Mouse (Mus musculus) WW6 (cell line): ENCODE data around the gene Palld.

Experiments used
- DNase-seq: peaks from one replicate; pipeline ENCODE4 v3.0.0-alpha.2; 2013; ENCODE audit warnings: low read depth, low spot score

Palld gene

DNA sequence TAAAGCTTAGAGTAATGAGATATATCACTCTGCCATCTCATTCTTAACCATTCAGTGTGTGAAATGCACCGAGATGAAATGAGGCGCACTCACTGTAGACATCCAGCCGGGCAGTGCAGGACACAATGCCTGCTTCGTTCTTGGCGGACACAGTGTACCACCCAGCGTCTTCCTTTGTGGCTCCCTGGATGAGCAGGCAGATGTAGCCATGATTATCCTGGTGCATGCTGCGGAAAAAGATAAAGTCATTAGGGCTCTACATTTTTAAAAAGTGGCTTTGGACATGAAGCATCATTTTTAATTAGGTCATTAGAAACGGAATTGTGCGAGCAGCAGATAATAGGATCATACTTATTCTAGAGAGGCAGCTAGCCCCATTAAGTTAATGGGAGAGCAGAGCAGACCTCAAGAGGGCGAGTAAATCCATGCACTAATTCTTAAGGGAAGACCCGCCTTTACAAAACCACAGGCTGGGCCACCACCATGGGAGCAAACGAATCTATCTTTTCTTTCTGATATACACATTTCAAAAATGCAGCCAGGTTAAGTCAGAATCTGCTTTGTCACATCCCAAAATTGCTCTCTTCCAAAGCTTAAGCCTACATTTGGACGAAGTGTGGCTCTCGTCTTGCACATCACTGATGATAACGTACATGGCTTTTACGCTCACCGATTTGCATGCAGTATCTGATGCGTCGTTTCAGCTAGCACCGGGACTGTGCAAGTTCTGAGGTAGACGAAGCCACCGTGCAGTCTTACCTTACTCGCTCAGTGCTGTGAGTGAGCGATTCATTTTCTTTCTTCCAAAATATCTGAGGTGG lies 387.2 kb downstream of the Palld start:
- DNase-seq = no peak

DNA sequence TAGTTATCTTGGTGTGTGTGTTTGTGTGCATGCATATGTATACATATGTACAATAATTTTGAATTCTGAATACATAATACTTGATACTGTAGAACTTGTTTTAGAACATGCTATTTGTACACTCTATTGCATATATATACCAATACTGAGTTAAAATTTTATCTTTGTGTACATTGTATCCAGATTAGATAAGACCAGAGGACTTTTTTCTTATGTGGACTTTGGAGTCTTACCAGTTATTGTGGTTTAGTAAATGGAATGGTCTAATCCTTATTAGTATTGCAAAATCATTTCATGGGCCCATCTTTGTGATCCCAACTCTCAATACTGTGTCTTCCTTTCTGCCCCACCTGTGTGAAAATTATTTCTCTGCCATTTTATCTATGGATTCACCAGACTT lies 400.2 kb downstream of the Palld start:
- DNase-seq = no peak

DNA sequence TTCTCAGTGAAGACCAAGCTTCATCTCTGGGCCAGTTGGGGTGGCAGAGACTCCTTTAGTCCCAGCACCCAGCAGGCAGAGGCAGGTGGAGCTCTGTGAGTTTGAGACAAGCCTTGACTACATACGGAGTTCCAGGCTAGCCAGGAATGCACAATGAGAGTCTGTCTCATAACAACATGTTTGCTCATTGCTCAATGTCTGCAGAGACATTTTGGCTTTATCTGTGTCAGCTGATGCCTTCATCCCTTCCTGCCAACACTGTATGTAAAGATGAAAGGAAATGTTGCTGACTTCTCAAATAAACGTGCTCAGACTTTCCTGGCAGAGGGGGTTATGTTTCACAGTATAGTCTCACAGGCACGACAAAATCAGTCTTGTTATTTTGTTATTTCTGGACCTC lies 401.6 kb downstream of the Palld start:
- no peak for DNase-seq

DNA sequence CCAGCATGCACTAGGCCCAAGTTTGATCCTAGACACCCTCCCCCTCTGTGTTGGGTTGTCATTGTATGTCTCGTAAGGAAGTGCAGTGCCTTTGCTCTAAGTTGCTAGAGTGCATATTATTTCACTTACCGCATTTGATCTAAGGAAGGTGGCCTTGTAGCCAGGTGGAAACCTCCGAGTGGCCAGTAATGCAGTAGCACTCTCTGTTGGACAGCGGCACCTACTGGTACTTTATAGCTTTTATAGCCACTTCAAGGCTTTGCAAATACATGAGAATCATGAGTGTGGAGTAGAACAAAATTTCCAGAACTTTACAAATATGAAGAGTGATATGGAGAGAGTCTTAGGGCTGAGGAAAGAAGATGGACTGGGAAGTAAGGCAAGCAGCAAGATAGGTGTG lies 403.5 kb downstream of the Palld start:
- no peak for DNase-seq

DNA sequence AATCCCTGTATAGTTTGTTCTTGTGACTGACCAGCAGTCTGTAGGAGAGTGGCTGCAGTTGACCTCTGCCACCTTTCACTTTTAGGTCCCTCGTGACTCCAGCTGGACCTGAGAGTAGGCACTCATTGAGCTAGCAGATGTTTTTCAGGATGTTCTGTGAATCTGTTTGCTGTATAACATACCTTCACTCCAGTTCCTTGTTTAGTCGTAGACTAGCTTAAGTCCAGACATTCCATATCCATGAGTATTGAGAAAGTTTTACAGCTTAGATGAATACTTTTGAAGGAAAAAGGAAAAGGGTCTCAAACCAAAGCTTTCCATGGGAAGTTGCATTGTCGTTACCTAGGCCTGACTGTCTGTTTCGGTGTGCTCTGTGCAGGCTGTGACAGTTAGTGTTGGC lies 405.4 kb downstream of the Palld start:
- no peak for DNase-seq

DNA sequence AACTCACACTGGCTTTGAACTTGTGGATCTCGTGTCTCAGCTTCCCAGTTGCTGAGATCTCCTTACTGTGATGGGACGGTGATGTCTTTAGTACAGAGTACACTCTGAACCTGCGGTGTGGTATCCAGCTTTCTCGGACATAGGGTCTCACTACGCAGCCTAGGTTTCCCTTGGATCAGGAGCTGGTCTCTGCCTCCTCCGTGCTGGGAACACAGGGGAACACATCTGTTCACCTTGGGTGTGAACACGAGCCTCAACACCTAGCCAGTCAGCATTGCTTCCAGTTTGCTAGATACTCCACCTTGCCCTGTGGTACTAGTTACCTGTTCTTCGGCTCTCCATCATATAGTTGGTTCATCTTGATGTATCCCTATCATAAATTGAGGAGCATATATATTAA lies 413.9 kb downstream of the Palld start:
- DNase-seq = no peak

DNA sequence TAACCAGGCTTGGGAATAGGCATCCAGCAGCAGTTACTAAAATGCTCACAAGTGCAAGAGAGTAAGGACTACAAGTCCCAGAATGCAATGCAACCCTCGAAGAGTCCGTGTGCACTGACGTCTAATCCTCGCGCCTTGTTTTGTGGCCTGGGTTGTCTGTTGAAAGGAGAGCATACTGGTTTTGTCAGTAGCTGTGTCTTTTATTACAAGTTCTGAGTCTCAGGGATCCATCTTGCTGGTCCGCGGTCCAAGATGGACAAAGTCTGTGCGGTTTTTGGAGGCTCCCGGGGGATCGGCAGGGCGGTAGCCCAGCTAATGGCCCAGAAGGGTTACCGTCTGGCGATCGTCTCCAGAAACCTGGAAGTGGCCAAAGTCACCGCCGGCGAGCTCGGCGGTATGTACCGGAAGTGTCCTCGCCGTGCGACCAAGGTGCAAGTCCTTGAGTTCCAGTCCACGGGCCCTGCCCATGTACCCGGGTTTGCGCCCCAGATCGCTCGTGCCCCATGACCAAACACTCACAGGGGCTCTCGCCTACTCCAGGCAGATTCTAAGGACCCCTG lies 414.8 kb downstream of the Palld start, which contains the start of gene Cbr4:
Gene Cbr4, plus strand, starts transcription at position 138 of the 560 bp plus-strand sequence.
- DNase-seq = peak; percentile 85

DNA sequence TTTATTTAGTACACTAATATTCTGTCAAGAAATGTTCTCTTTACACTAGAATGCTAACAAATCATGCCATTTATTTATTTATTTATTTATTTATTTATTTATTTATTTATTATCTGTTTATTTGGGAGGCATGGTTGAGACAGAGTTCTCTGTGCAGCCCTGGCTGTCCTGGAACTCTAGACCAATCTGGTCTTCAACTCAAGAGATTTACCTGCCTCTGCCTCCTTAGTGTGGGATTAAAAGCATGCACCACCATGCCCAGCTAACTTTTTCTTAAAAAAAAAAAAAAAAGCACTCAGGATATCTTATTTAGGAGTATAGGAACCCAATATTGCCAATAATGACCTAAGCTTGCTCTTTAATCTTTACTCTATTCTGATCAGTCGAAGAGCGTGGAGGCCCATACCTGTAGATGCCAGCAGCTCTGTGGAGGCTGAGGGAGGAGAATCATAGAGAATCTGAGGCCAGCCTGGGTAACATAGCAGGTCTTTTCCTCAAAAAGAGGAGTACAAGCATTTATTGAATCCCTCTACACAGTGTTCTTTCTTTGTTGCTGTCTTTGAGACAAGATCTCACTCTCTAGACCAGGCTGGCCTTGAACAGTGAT lies 415.5 kb downstream of the Palld start:
- no peak for DNase-seq

DNA sequence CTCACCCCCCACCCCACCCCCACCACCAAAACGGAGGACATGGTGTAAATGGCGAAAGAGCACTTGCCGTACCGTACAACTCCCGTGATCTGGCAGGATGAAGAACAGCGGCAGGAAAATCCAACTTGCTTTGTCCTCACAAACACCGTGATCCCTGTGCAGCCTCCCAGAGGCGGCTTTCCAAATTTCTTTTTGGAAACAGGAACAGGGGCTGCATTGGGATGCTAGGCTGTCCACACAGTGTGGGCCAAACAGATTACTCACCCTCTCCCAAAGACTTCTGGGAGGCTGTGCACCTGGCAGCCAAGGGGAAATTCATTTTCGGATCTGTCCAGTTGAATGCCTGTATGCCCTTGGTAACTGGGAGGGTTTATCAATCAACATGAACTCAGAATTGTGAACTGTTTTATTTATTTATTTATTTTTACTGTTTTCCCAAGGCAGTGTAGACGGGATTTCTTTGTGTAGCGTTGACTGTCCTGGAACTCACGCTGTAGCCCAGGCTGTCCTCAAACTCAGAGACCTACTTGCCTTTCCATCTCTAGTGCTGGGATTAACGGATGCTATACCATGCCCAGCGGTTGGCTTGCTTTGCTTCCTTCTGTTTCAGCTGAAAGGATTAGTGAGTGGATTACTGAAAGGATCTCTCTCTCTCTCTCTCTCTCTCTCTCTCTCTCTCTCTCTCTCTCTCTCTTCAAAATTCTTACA lies 422.1 kb downstream of the Palld start:
- DNase-seq = peak; percentile 9

DNA sequence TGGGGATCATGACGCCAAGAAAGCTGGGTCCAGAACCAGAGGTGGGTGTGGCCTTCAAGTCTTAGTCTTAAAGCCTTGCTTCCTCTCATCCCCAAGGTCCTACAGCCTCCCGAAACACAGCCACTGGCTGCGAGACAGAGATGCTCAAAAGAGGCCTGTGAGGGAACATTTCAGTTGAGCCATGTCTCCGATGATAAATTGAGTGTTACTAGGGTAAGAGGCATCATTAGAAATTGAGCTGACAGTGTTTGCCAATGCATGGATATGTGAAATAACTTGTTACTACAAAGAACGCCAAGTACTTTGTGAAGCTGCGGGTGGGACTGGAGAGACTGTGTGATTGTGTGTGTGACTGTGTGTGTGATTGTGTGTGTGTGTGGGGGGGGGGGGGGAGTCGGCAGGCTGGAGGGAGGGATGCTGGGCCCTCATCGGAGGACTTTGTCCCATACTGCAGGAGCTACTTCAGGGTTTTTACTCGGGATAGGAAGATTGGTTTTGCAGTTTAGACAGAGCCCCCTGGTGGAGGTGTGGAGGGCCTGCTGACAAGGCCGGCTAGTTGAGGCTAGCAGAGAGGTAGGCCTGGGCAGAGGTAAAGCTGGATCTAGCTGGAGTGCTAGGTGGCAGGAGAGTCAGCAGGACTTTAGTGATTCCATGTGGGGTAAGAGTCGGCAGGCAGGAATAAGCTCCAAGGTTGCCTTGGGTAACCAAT lies 422.8 kb downstream of the Palld start:
- peak; percentile 60 for DNase-seq

DNA sequence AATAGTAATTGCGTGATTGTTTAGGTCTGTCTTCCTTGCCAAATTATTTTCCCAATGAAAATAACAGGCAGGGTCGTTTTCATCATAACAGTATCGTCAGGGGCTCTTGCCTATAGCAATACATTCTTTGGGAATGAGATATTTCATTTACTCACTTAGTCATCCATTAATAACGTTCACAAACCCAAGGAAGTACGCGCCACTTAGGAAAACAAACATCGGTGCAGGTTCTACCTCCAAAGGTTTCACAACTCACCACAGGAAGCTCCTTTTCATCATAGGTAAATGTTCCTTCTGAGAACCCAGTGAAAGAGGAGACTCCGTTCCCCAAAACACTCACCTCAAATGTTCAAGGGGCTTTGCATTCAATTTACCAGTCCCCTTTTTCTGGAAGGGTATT lies 423.7 kb downstream of the Palld start:
- DNase-seq = no peak

DNA sequence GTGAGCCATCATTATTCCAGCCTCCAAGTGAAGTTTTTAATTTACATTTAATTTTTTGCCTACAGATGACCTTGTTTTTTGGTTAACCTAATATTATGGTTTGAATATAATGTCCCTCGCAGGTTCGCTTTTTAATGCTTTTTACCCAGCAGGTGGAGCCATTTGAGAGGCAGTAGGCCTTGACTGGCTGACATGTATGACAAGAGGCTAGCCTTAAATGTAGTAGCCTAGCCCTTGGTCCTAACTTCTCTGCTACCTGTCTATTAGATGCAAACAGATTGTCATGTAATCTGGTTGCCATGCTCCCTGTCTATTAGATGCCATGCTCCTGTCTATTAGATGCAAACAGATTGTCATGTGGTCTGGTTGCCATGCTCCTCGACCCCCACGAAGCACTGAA lies 424.3 kb downstream of the Palld start:
- DNase-seq = no peak

DNA sequence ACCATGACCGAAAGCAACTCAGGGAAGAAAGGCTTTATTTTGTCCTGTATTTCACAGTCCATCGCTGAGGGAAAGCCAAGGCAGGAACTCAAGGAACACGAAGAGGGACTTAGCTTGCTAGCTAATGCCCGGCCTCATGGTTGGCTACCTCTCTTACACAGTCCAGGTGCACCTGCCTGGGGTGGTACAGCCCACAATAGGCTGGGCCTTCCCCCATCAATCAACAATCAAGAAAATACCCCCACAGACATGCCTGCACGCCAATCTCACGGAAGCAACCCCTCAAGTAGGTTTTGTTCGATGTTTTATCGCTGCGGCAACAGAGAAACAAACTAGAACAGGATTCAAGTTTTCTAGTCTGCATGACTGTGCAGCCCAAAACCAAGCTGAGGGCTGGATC lies 426.3 kb downstream of the Palld start:
- no peak for DNase-seq

DNA sequence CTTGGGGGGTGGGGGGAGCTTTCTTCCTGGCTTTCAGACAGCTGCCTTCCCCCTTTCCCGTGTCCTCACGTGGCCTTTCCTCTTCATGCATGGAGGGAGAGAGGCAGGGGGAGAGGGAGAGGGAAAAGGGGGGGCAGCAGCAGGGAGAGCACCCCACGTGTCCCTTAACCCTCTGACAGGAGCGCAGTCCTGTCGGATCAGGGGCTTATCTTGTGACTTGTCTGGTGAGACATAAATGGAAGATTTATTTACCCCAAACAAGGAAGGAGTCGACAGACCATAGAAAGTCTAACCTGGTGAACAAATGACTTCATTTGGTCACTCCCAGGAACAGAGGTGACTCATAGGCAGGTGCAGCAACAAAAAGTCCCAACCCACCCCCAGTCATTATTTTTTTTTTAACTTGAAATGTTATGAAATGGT lies 427.2 kb downstream of the Palld start:
- DNase-seq = no peak

DNA sequence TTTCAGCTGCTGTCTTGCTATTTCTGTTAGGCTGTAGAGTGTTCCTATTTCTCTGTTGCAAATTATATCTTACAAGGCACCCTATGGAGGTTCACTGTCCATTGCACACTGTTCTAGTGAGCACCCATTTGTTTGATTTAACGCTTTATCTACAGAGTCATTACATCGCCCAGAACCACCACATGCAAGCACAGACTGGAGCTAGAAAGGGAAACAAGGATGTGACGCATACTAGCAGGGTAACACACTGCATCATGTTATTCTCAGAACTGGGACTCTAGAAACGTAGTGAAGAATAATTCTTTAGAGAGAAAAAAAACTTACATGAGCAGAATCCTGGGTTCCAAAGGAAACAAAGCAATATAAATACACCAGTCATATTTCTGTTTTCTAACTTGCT lies 432.3 kb downstream of the Palld start:
- DNase-seq = no peak

DNA sequence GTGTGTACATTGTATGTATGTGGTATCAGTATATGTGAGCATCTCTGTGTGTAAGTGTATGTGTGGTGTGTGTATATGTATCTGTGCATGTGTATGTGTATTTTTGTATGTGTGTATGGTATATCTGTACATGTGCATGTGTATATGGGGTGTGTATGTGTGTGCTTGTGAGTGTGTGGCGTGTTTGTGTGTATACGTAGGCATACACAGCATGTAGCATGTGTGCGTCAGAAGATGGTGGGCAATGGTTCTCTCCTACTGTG lies 435.0 kb downstream of the Palld start:
- no peak for DNase-seq

DNA sequence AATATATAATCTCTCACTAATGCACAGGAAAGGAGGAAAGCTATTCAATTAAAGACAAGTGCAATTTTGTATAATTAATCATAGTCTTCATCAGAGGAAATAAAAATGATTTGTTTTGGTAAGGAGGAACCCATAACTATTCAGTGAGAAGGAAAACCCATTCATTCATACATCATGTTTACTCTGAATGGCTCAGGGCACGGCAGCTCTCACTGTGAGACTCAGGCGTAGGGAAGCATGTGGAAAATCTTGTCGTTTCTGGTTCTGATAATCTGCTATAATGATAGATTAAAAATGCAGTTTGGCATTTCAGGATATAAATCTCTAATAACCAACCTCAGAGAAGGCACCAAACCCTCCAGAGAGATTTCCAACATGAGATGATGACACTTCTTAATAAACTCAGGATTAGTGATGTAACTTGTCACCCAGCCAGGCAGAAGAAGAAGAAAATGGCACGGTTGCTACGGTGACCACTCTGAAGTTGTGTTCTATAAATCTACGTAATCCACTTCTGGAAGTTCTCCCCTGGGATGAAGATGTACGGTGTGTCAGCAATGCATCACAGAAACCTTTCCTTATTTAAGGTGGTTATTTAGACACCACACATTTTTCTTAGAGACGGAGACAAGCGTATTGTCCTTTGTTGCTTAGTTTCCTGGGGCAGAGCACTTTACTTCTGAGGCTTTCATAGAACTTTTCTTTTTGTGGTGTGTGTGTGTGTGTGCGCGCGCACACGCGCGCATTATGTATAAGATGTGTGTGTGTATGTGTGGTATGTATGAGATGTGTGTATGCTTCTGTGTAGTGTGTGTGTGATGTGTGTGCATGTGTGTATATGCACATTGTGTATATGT lies 435.6 kb downstream of the Palld start:
- DNase-seq = no peak

DNA sequence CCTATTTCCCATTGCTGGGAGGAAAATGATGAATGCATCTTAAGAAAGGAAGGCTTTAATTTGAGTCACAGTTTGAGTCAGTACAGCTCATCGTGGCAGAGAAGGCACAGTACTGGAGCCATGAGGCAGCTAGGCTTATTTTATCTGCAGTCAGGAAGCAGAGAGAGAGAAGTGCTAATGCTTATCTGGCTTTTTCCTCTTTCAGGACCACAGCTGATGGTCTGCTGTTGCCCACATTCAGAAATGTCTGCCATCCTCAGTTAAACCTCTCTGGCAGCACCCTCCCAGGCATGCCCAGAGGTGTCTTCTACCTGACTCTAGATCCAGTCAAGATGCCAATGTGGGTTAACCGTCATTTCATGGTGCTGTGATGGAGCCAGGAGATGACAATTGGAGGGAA lies 438.1 kb downstream of the Palld start:
- DNase-seq = no peak

DNA sequence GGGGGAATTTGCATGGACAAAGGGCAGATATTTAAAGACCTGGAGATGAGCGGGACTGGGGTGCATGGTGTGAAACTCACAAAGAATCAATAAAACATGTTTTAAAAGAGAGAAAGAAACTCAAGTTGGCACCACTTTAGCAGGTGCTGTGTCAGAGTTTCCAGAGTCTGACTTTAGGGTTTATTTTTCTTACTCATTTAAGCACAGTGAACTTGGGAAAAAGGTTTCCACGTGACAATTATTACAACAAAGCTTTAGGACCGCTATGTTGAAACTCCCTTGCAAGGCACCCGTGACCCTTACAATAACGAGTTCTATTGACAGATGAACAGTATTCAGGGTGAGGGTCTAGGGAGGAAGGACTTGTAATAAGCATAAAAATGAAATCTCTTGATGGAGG lies 440.3 kb downstream of the Palld start:
- no peak for DNase-seq
